Mouse (Mus musculus): ENCODE results near the gene Mark2.

DNA sequence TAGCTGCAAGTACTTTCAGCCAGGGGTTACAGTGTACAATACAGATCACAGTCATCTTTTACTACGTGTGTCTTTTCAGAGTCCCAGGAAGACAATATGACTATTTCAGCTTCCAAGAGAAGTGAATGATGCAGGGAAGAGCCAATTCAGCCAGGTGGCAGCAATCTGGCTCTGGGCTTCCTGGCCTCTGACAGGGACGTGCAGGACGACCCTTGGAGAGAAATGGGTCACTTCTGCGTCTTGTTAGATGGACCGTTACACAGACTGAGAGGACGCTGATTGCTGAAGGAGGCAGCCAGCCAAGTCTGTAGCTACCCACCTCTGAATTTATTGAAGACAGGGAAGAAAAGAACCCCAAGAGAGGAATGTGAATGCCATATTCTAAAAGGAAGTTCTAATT, 37.9 kb downstream of the Mark2 start:
- no peak for TF ChIP-seq MAX (IDR thresholded peaks at IDR 0.05; ENCODE audit: low read depth)
- TF ChIP-seq USF1 (IDR thresholded peaks at IDR 0.05; ENCODE audit: low read depth), result no peak

Data from myocyte (in vitro differentiated cells).